Mouse (Mus musculus) liver, embryonic 14.5 days (tissue): ENCODE data around the gene Gm37240.

Experiments
- CTCF ChIP-seq: IDR thresholded peaks from 2 replicates; pipeline ENCODE4 v1.5.1; 2016; ENCODE audit warnings: antibody characterized with exemption, low read depth, control low read depth
- EP300 ChIP-seq: IDR thresholded peaks from 2 replicates; pipeline ENCODE4 v1.6.1; 2016; ENCODE audit warnings: antibody characterized with exemption, low read depth

GRCm38 (mm10) chr3:85842881-85843218, 44.5 kb downstream of the Gm37240 start:
- TF ChIP-seq CTCF (no peak), EP300 (no peak)
